Mouse (Mus musculus): ENCODE results near the gene Lsm3.
"Not testable (repeated sequence)": the region's sequence is repeated elsewhere in the genome, so short reads cannot be mapped to it uniquely, and the experiment has no call there.

Lsm3 gene

GRCm38 (mm10) chr6:91515545-91516449, at the start of gene Lsm3, which contains the start of gene Xpc:
Lsm3 (plus strand) TSS chr6:91515928.
Xpc (minus strand) TSS chr6:91515888.
- DNase-seq (ENCODE audit: low spot score in 2 of 2), result peak; percentile 97 to 98

- DNase-seq (ENCODE audit: low spot score in 2 of 2), result no peak
Measured at GRCm38 (mm10) chr6:91467106-91467505, 48.6 kb upstream of the Lsm3 start.

- DNase-seq (ENCODE audit: low spot score in 2 of 2), result no peak
Measured at GRCm38 (mm10) chr6:91470712-91471111, 45.0 kb upstream of the Lsm3 start.

- not testable (repeated sequence) for DNase-seq (ENCODE audit: low spot score in 2 of 2)
Measured at GRCm38 (mm10) chr6:91471427-91471826, 44.3 kb upstream of the Lsm3 start.

GRCm38 (mm10) chr6:91472319-91472718, 43.4 kb upstream of the Lsm3 start:
- no peak for DNase-seq (ENCODE audit: low spot score in 2 of 2)

- DNase-seq (ENCODE audit: low spot score in 2 of 2), result peak; percentile 97 to 98
Measured at GRCm38 (mm10) chr6:91472868-91473804, 42.6 kb upstream of the Lsm3 start, which contains the start of the genes Chchd4 and Tmem43. Chchd4 (minus strand) TSS chr6:91473546. Tmem43 (plus strand) TSS chr6:91473703.

- no peak for DNase-seq (ENCODE audit: low spot score in 2 of 2)
Measured at GRCm38 (mm10) chr6:91473805-91474440, 41.8 kb upstream of the Lsm3 start.

GRCm38 (mm10) chr6:91474441-91475190, 41.1 kb upstream of the Lsm3 start:
- no peak for DNase-seq (ENCODE audit: low spot score in 2 of 2)

- no peak for DNase-seq (ENCODE audit: low spot score in 2 of 2)
Measured at GRCm38 (mm10) chr6:91476541-91476940, 39.2 kb upstream of the Lsm3 start.

- DNase-seq (ENCODE audit: low spot score in 2 of 2), result no peak
Measured at GRCm38 (mm10) chr6:91483371-91483770, 32.4 kb upstream of the Lsm3 start.

- DNase-seq (ENCODE audit: low spot score in 2 of 2), result no peak
Measured at GRCm38 (mm10) chr6:91486736-91487453, 28.8 kb upstream of the Lsm3 start.

- DNase-seq (ENCODE audit: low spot score in 2 of 2), result no peak
Measured at GRCm38 (mm10) chr6:91488496-91489212, 27.1 kb upstream of the Lsm3 start.

GRCm38 (mm10) chr6:91489872-91490271, 25.9 kb upstream of the Lsm3 start:
- DNase-seq (ENCODE audit: low spot score in 2 of 2), result no peak

GRCm38 (mm10) chr6:91491004-91491403, 24.7 kb upstream of the Lsm3 start:
- DNase-seq (ENCODE audit: low spot score in 2 of 2), result no peak

GRCm38 (mm10) chr6:91493053-91493452, 22.7 kb upstream of the Lsm3 start:
- no peak for DNase-seq (ENCODE audit: low spot score in 2 of 2)

- DNase-seq (ENCODE audit: low spot score in 2 of 2), result no peak
Measured at GRCm38 (mm10) chr6:91494526-91494925, 21.2 kb upstream of the Lsm3 start.

GRCm38 (mm10) chr6:91503302-91503701, 12.4 kb upstream of the Lsm3 start:
- no peak for DNase-seq (ENCODE audit: low spot score in 2 of 2)

GRCm38 (mm10) chr6:91506036-91506435, 9.7 kb upstream of the Lsm3 start:
- DNase-seq (ENCODE audit: low spot score in 2 of 2), result no peak

GRCm38 (mm10) chr6:91508041-91508440, 7.7 kb upstream of the Lsm3 start:
- DNase-seq (ENCODE audit: low spot score in 2 of 2), result no peak

GRCm38 (mm10) chr6:91509326-91509725, 6.4 kb upstream of the Lsm3 start:
- DNase-seq (ENCODE audit: low spot score in 2 of 2), result peak; percentile 50 to 81

Data from urinary bladder, postnatal 4 days (tissue).